Mouse (Mus musculus) C2C12 (cell line): Measurements from ENCODE around the gene Rcc1. TPM values are rescaled to one million over a fixed set of nuclear protein-coding genes. Genes with fewer than 3 reads are reported as not detected.

ENCODE experiments used
- H3K27me3 ChIP-seq: one replicate; pipeline ENCODE4 v1.6.1; 2011; ENCODE audit not compliant: control insufficient read depth, insufficient read depth, insufficient read length
- H3K36me3 ChIP-seq: one replicate; pipeline ENCODE4 v1.6.1; 2011; ENCODE audit not compliant: control insufficient read depth, insufficient read depth
- H3K4me3 ChIP-seq: one replicate; pipeline ENCODE4 v1.5.1; 2011; ENCODE audit warnings: mild to moderate bottlenecking, control low read depth; ENCODE audit not compliant: poor library complexity, insufficient read depth, severe bottlenecking
- H3K79me2 ChIP-seq: one replicate; pipeline ENCODE4 v1.6.1; 2011; ENCODE audit not compliant: control insufficient read depth, insufficient read depth
- H3K79me3 ChIP-seq: one replicate; pipeline ENCODE4 v1.6.1; 2011; ENCODE audit warnings: low read depth, control low read depth
- H3ac ChIP-seq: one replicate; pipeline ENCODE3; 2011; ENCODE audit warnings: low read depth; ENCODE audit not compliant: control insufficient read depth, insufficient read length
- CEBPB ChIP-seq: IDR thresholded peaks from one replicate; pipeline ENCODE4 v1.6.1; 2011; ENCODE audit warnings: low read depth, mild to moderate bottlenecking, control low read depth, moderate library complexity
- CTCF ChIP-seq: IDR thresholded peaks from one replicate; pipeline ENCODE4 v1.5.1; 2011; ENCODE audit not compliant: control insufficient read depth, insufficient read depth, insufficient read length
- FOSL1 ChIP-seq: IDR thresholded peaks from one replicate; pipeline ENCODE4 v1.8.0; 2011; ENCODE audit warnings: mild to moderate bottlenecking, low read length; ENCODE audit not compliant: poor library complexity, insufficient read depth, severe bottlenecking
- MAX ChIP-seq: IDR thresholded peaks from one replicate; pipeline ENCODE4 v1.6.1; 2011; ENCODE audit warnings: mild to moderate bottlenecking, control low read depth
- MYOD1 ChIP-seq: IDR thresholded peaks from one replicate; pipeline ENCODE4 v1.6.1; 2011; ENCODE audit warnings: low read depth; ENCODE audit not compliant: control insufficient read depth, insufficient read length
- MYOG ChIP-seq: IDR thresholded peaks from one replicate; pipeline ENCODE4 v1.6.1; 2011; ENCODE audit not compliant: control insufficient read depth, insufficient read length; ENCODE audit errors: extremely low read depth
- USF1 ChIP-seq: IDR thresholded peaks from one replicate; pipeline ENCODE4 v1.6.1; 2011; ENCODE audit warnings: low read depth, mild to moderate bottlenecking, control low read depth, moderate library complexity
- long read RNA-seq, 2 experiments: library from polyadenylated mRNA; unstranded; transcript quantifications; one replicate each; pipeline ENCODE4 v2.0.0; 2019 to 2020
- polyA plus RNA-seq: library from polyadenylated mRNA; unstranded; fragments of >200 nt; fragmentation: generic; extraction: Trizol; gene quantifications from one replicate; pipeline ENCODE4 v1.2.1, GENCODE M21; 2012; ENCODE audit warnings: missing spikeins

The Rcc1 gene
- 110 TPM for polyA plus RNA-seq
- long read RNA-seq, experiment 1, transcript Rcc1-202 (10 exons, 2,285 nt) = major isoform, 19 of 45 reads
- long read RNA-seq, experiment 1, partial matches to known transcripts = 4 of 45 reads
- long read RNA-seq, experiment 1, other reads (novel, unspliced or antisense) = 18 of 45 reads
- long read RNA-seq, experiment 2, transcript Rcc1-202 (10 exons, 2,285 nt) = major isoform, 863 of 1,085 reads
- long read RNA-seq, experiment 2, transcript Rcc1-201 (11 exons, 2,278 nt) = minor isoform, 95 of 1,085 reads
- long read RNA-seq, experiment 2, partial matches to known transcripts = 47 of 1,085 reads
- long read RNA-seq, experiment 2, other reads (novel, unspliced or antisense) = 80 of 1,085 reads

GRCm38 (mm10) chr4:132353481-132353885 lies at the start of gene Rcc1:
Gene Rcc1, minus strand, starts transcription at chr4:132353605.
- peak within 1 kb of the TSS; percentile 83 for H3K4me3 ChIP-seq
- no peaks in the 10 kb centered on the region for H3K27me3 ChIP-seq
- H3K36me3 ChIP-seq = peaks cover 61% of the 10 kb centered on the region
- H3K79me2 ChIP-seq = peaks cover 34% of the 10 kb centered on the region
- TF ChIP-seq MAX (peak; percentile 51), CTCF (no peak)
- peak within 1 kb of the TSS; percentile 83 for H3ac ChIP-seq
- H3K79me3 ChIP-seq = peaks cover 24% of the 10 kb centered on the region

DNA sequence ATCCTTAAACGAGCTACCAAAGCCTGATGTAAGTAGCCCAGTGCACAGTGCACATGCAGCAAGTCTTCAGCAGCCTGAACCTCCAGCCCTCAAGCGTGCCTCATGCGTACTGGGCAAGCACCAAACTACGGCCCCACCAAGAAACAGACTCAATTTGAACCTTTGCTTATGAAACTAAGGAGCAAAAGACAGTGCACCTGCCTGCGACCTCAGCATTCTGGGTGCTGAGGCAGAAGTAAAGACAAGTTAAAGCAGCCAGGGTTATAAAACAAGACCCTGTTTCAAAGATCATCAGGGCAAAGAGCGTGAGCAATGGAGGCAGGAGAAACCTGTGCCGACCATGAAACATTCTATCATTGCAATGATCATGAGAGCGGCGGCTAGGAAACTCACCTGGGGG lies 47.6 kb upstream of the Rcc1 start:
- no peaks in the 10 kb centered on the region for H3K36me3 ChIP-seq
- H3K79me2 ChIP-seq = peaks cover 90% of the 10 kb centered on the region
- TF ChIP-seq MAX = no peak
- TF ChIP-seq CEBPB = no peak
- no peak for TF ChIP-seq USF1
- no peak for TF ChIP-seq MYOD1
- no peak for TF ChIP-seq CTCF
- no peak for TF ChIP-seq FOSL1
- TF ChIP-seq MYOG = no peak
- H3K27me3 ChIP-seq = no peaks in the 10 kb centered on the region
- peaks cover 58% of the 10 kb centered on the region for H3K79me3 ChIP-seq
- no peak overlapping the region for H3ac ChIP-seq
- H3K4me3 ChIP-seq = no peak overlapping the region

DNA sequence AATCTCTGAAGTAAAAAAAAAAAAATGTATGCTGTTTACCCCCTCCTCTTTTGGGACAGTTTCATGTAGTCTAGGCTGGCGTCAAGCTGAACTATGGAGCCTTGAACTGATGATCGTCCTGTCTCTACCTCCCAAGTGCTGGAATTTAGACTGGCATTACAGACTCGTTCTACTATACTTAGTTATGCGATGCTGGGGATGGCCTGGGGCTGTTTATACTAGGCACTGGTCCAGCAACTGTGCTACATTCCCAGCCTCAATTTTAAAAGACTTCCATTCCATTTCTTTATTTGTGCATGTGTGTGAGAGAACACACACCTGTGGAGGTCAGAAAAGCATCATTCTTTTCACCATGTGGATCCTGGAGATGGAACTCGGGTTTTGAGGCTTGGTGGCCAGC lies 45.5 kb upstream of the Rcc1 start:
- H3K79me3 ChIP-seq = peaks cover 63% of the 10 kb centered on the region
- H3K79me2 ChIP-seq = peaks cover 90% of the 10 kb centered on the region
- no peak overlapping the region for H3K4me3 ChIP-seq
- TF ChIP-seq CTCF = no peak
- no peak for TF ChIP-seq MYOG
- TF ChIP-seq USF1 = no peak
- TF ChIP-seq MAX = no peak
- TF ChIP-seq FOSL1 = no peak
- TF ChIP-seq MYOD1 = no peak
- H3K36me3 ChIP-seq = peaks cover 11% of the 10 kb centered on the region
- H3K27me3 ChIP-seq = no peaks in the 10 kb centered on the region
- no peak overlapping the region for H3ac ChIP-seq

GRCm38 (mm10) chr4:132398045-132398774 lies 44.8 kb upstream of the Rcc1 start:
- H3K27me3 ChIP-seq = no peaks in the 10 kb centered on the region
- H3ac ChIP-seq = peak overlapping the region; percentile 42
- peak overlapping the region; percentile 43 for H3K4me3 ChIP-seq
- H3K79me3 ChIP-seq = peaks cover 70% of the 10 kb centered on the region
- H3K36me3 ChIP-seq = peaks cover 14% of the 10 kb centered on the region
- H3K79me2 ChIP-seq = peaks cover 94% of the 10 kb centered on the region
- TF ChIP-seq MYOG = no peak
- TF ChIP-seq USF1 = no peak
- TF ChIP-seq MAX = peak; percentile 91

- H3ac ChIP-seq = peak overlapping the region; percentile 12
- peaks cover 99% of the 10 kb centered on the region for H3K79me2 ChIP-seq
- TF ChIP-seq MAX (no peak), MYOG (no peak), CEBPB (no peak), USF1 (no peak), FOSL1 (no peak), MYOD1 (no peak), CTCF (no peak)
- peak overlapping the region; percentile 43 for H3K4me3 ChIP-seq
- H3K27me3 ChIP-seq = no peaks in the 10 kb centered on the region
- peaks cover 15% of the 10 kb centered on the region for H3K36me3 ChIP-seq
- peaks cover 77% of the 10 kb centered on the region for H3K79me3 ChIP-seq
Observed at GRCm38 (mm10) chr4:132397120-132397519, 43.7 kb upstream of the Rcc1 start.

GRCm38 (mm10) chr4:132396251-132396650 lies 42.8 kb upstream of the Rcc1 start:
- H3K79me3 ChIP-seq = peaks cover 77% of the 10 kb centered on the region

More at GRCm38 (mm10) chr4:132396251-132396650, 42.8 kb upstream of the Rcc1 start:
- Histone ChIP-seq H3K36me3 (peaks cover 15% of the 10 kb centered on the region), H3ac (peak overlapping the region; percentile 50), H3K4me3 (peak overlapping the region; percentile 43), H3K27me3 (no peaks in the 10 kb centered on the region), H3K79me2 (peaks cover 99% of the 10 kb centered on the region)
- no peak for TF ChIP-seq MYOD1
- TF ChIP-seq CTCF = no peak
